Comparison of ENCODE assay signal across 27 mouse cellular contexts in genomic region chr11:84057418-84057817, GRCm38 (mm10). TPM values are rescaled to one million over a fixed set of nuclear protein-coding genes. Genes with fewer than 3 reads are reported as not detected.
"Had no signal": no experiment of that assay in that cellular context is flagged by ENCODE, and none has a peak within 500 bp of the region (broad histone marks: within the 10 kb centered on the region; RNA-seq: fewer than 3 reads in every experiment).

No protein-coding gene starts in this region.

- H3K36me3 ChIP-seq: embryonic facial prominence, embryonic 12.5 days; embryonic facial prominence, embryonic 15.5 days; forebrain, embryonic 10.5 days; forebrain, embryonic 12.5 days; forebrain, embryonic 15.5 days; heart, embryonic 12.5 days had no signal

- DNase-seq: cerebellum, adult 2 months; cerebellum, adult 9-10 months; cerebellum, postnatal 10 days; cerebellum, postnatal 14 days; cerebellum, postnatal 25 days; cerebellum, postnatal 36 days; embryo, embryonic 11 days; forebrain, postnatal 0 days; gastrocnemius, adult 2 months; gastrocnemius, postnatal 10 days; gastrocnemius, postnatal 14 days; gastrocnemius, postnatal 25 days; gastrocnemius, postnatal 36 days; heart, adult 18-20 months had no signal

- H3K27ac ChIP-seq: embryonic facial prominence, embryonic 12.5 days; embryonic facial prominence, embryonic 15.5 days; forebrain, embryonic 10.5 days; forebrain, embryonic 12.5 days; forebrain, embryonic 13.5 days; forebrain, embryonic 15.5 days; gastrocnemius, adult 2 months; heart, embryonic 10.5 days had no signal

- ATAC-seq: forebrain, embryonic 13.5 days; forebrain, embryonic 14.5 days; forebrain, embryonic 15.5 days; forebrain, embryonic 16.5 days; forebrain, postnatal 0 days had no signal

- H3K4me3 ChIP-seq: embryonic facial prominence, embryonic 12.5 days; embryonic facial prominence, embryonic 15.5 days; erythroblast, embryonic 14.5 days; forebrain, embryonic 10.5 days; forebrain, embryonic 12.5 days; forebrain, embryonic 13.5 days; forebrain, embryonic 15.5 days; gastrocnemius, adult 2 months; heart, embryonic 10.5 days; heart, embryonic 12.5 days had no signal

- H3K9me3 ChIP-seq: embryonic facial prominence, embryonic 12.5 days; embryonic facial prominence, embryonic 15.5 days; forebrain, embryonic 10.5 days; forebrain, embryonic 12.5 days; forebrain, embryonic 13.5 days; forebrain, embryonic 15.5 days; heart, embryonic 10.5 days; heart, embryonic 12.5 days had no signal

- H3K9ac ChIP-seq: embryonic facial prominence, embryonic 12.5 days; embryonic facial prominence, embryonic 15.5 days; forebrain, embryonic 12.5 days; forebrain, embryonic 13.5 days; forebrain, embryonic 15.5 days; forebrain, postnatal 0 days; heart, embryonic 12.5 days had no signal

- H3K27me3 ChIP-seq: embryonic facial prominence, embryonic 12.5 days; embryonic facial prominence, embryonic 15.5 days; forebrain, embryonic 12.5 days; forebrain, embryonic 13.5 days; forebrain, embryonic 15.5 days; heart, embryonic 12.5 days had no signal

- H3K4me2 ChIP-seq: embryonic facial prominence, embryonic 12.5 days; embryonic facial prominence, embryonic 15.5 days; forebrain, embryonic 12.5 days; forebrain, embryonic 13.5 days; forebrain, embryonic 15.5 days; heart, embryonic 11.5 days; heart, embryonic 12.5 days had no signal

- H3K4me1 ChIP-seq: embryonic facial prominence, embryonic 12.5 days had no signal

RNA-seq across cellular contexts. Expression of gene Dusp14, which starts 11.6 kb away (rescaled TPM):
- total RNA-seq: common myeloid progenitor, adult 5-6 weeks had no signal
- polyA plus RNA-seq: erythroblast, embryonic 14.5 days had no signal
